In the genomic region with DNA sequence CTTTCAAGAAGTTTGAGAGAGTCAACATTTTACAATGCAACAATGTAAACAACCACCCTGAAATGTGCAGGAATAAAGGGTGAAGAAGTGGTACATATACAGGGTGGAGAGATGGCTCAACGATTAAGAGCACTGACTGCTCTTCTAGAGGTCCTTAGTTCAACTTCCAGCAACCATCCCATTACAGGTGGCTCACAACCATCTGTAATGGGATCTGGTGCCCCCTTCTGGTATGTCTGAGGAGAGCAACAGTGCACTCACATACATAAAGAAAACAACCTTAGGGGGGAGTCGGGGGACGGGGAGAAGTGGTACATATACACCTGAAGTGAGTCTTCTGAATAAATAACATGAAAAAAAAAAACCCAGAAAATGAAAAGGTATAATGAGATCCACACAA, we compare ENCODE assay signal across 8 mouse cellular contexts.
DNase-seq lines count a peak whose midpoint lies in the region; ATAC-seq and TF ChIP-seq lines count a peak whose summit lies in the region.
"Had no signal": no experiment of that assay in that cellular context is flagged by ENCODE, and none has a peak within 500 bp of the region (broad histone marks: within the 10 kb centered on the region; RNA-seq: fewer than 3 reads in every experiment).

No protein-coding gene starts in this region.

- H3K4me2 ChIP-seq in kidney, embryonic 15.5 days, result no peak overlapping the region
- H3K4me2 ChIP-seq: embryonic facial prominence, embryonic 15.5 days had no signal

- TF ChIP-seq CTCF in kidney, adult 2 months (conservative IDR thresholded peaks at IDR 0.05; ENCODE audit: insufficient read depth, insufficient read length, low read depth, low read length), result peak; percentile 51
- peak; percentile 27 for TF ChIP-seq CTCF in G1E (IDR thresholded peaks at IDR 0.05; ENCODE audit: low read depth, low read length)

- H3K27me3 ChIP-seq in kidney, adult 2 months (replicated peaks; ENCODE audit: control insufficient read depth, insufficient read depth, low read length), result no peaks in the 10 kb centered on the region
- no peaks in the 10 kb centered on the region for H3K27me3 ChIP-seq in kidney, embryonic 15.5 days
- H3K27me3 ChIP-seq in G1E (ENCODE audit: insufficient read depth, low read length), result no peaks in the 10 kb centered on the region; the same call in 1 of the 2 replicates
- H3K27me3 ChIP-seq: embryonic facial prominence, embryonic 15.5 days had no signal

- 59% methylated on average over 3 of the region's 3 CpGs for WGBS in kidney, adult 2 months
- 66% methylated on average over 3 of the region's 3 CpGs for WGBS in kidney, embryonic 15.5 days

- peak; percentile 18 for DNase-seq in kidney, adult 2 months
- no peak for DNase-seq in G1E (ENCODE audit: low spot score)
- DNase-seq in cerebellum, postnatal 25 days, result peak; percentile 54 to 75
- DNase-seq in lung, postnatal 36 days, result peak; percentile 14
- DNase-seq in layer of hippocampus, adult 9-10 months (ENCODE audit: low spot score), result no peak
- no peak for DNase-seq in ovary, adult 18-20 months (ENCODE audit: low spot score)

- no peak overlapping the region for H3K27ac ChIP-seq in kidney, adult 2 months (ENCODE audit: insufficient read depth, low read depth, low read length)
- H3K27ac ChIP-seq in kidney, embryonic 15.5 days, result no peak overlapping the region
- H3K27ac ChIP-seq: embryonic facial prominence, embryonic 15.5 days had no signal

- H3K9me3 ChIP-seq in kidney, embryonic 15.5 days (replicated peaks), result no peaks in the 10 kb centered on the region
- no peaks in the 10 kb centered on the region for H3K9me3 ChIP-seq in G1E (replicated peaks)
- H3K9me3 ChIP-seq: embryonic facial prominence, embryonic 15.5 days had no signal

- H3K9ac ChIP-seq in kidney, embryonic 15.5 days, result no peak overlapping the region
- H3K9ac ChIP-seq: embryonic facial prominence, embryonic 15.5 days had no signal

- H3K4me3 ChIP-seq in kidney, adult 2 months (ENCODE audit: insufficient read depth, low read depth, low read length), result no peak overlapping the region
- H3K4me3 ChIP-seq in kidney, embryonic 15.5 days (replicated peaks), result no peak overlapping the region
- H3K4me3 ChIP-seq in G1E (ENCODE audit: low read depth, low read length), result no peak overlapping the region
- H3K4me3 ChIP-seq: embryonic facial prominence, embryonic 15.5 days had no signal

- H3K4me1 ChIP-seq in kidney, adult 2 months (ENCODE audit: control insufficient read depth, insufficient read depth, low read length), result no peaks in the 10 kb centered on the region
- no peaks in the 10 kb centered on the region for H3K4me1 ChIP-seq in kidney, embryonic 15.5 days
- H3K4me1 ChIP-seq in G1E (ENCODE audit: insufficient read depth, low read depth, low read length), result no peaks in the 10 kb centered on the region
- H3K4me1 ChIP-seq: embryonic facial prominence, embryonic 15.5 days had no signal

- no peaks in the 10 kb centered on the region for H3K36me3 ChIP-seq in kidney, adult 2 months (ENCODE audit: control insufficient read depth, insufficient read depth, low read length)
- no peaks in the 10 kb centered on the region for H3K36me3 ChIP-seq in kidney, embryonic 15.5 days
- H3K36me3 ChIP-seq in G1E (replicated peaks), result no peaks in the 10 kb centered on the region
- H3K36me3 ChIP-seq: embryonic facial prominence, embryonic 15.5 days had no signal

- no peak for TF ChIP-seq POLR2A in kidney, adult 2 months (IDR thresholded peaks at IDR 0.05; ENCODE audit: low read depth, low read length)

- no peak for ATAC-seq in kidney, embryonic 15.5 days (replicated peaks; ENCODE audit: low FRiP score)
- ATAC-seq in G1E (ENCODE audit: extremely low read depth, insufficient number of reproducible peaks, low FRiP score, poor library complexity, severe bottlenecking), result no peak

Comparison
In these comparisons a context has a peak if more than half of its experiments do, and no peak if none do; other contexts are left out.
1. DNase-seq: peak in kidney, adult 2 months (single experiment), cerebellum, postnatal 25 days (2 of 2) and lung, postnatal 36 days (single experiment); none in G1E (single experiment), layer of hippocampus, adult 9-10 months (single experiment) and ovary, adult 18-20 months (single experiment).